Mouse (Mus musculus) midbrain, embryonic 11.5 days (tissue): ENCODE results near the gene Ugt1a6b. TPM values are rescaled to one million over a fixed set of nuclear protein-coding genes. Genes with fewer than 3 reads are reported as not detected.
A peak's percentile ranks its signal among the peaks of the same experiment; 100 is the strongest.

Source experiments
- ATAC-seq: fragments of 200-750 bp; cut with Nextera tagmentation; 2 replicates; pipeline ENCODE4 v1.8.0; 2017; ENCODE audit warnings: moderate TSS enrichment, moderate library complexity; ENCODE audit not compliant: low FRiP score
- DNase-seq: peaks from one replicate; pipeline ENCODE4 v3.0.0; 2015; ENCODE audit warnings: low spot score; ENCODE audit errors: missing footprints
- H3K27ac ChIP-seq: fragments of 300-500 bp; sonication (generic); 2 replicates; pipeline ENCODE4 v1.5.1; 2014; ENCODE audit warnings: low read depth, low read length
- H3K27me3 ChIP-seq: fragments of 300-500 bp; sonication (generic); 2 replicates; pipeline ENCODE4 v1.6.1; 2014; ENCODE audit warnings: mild to moderate bottlenecking, low read length, moderate library complexity, mixed read lengths; ENCODE audit not compliant: control insufficient read depth, insufficient read depth
- H3K36me3 ChIP-seq: fragments of 300-500 bp; sonication (generic); 2 replicates; pipeline ENCODE4 v1.6.1; 2014; ENCODE audit warnings: mild to moderate bottlenecking, low read length, moderate library complexity, mixed read lengths; ENCODE audit not compliant: control insufficient read depth, insufficient read depth
- H3K4me1 ChIP-seq: fragments of 300-500 bp; sonication (generic); 2 replicates; pipeline ENCODE4 v1.6.1; 2014; ENCODE audit warnings: low read length; ENCODE audit not compliant: control insufficient read depth, insufficient read depth
- H3K4me2 ChIP-seq: fragments of 300-500 bp; sonication (generic); 2 replicates; pipeline ENCODE4 v1.6.1; 2014; ENCODE audit warnings: mild to moderate bottlenecking, moderate library complexity
- H3K4me3 ChIP-seq: fragments of 300-500 bp; sonication (generic); 2 replicates; pipeline ENCODE4 v1.5.1; 2014; ENCODE audit warnings: low read depth, low read length
- H3K9ac ChIP-seq: fragments of 300-500 bp; sonication (generic); 2 replicates; pipeline ENCODE4 v1.6.1; 2014; ENCODE audit warnings: low read length
- H3K9me3 ChIP-seq: fragments of 300-500 bp; sonication (generic); 2 replicates; pipeline ENCODE4 v1.6.1; 2016; ENCODE audit warnings: low read length; ENCODE audit not compliant: control insufficient read depth
- WGBS: fragments of 180-500 bp; shearing (Covaris S2); extraction: QIAGEN DNeasy Blood & Tissue Kit; methylation state at CpG from one replicate; pipeline ENCODE4 v1.1.7; 2014; 5-methylcytosine and 5-hydroxymethylcytosine counted together
- polyA plus RNA-seq: library from polyadenylated mRNA; unstranded; fragments of >200 nt; fragmentation: Nextera tagmentation; extraction: Ambion mirVana; gene quantifications from 2 replicates; pipeline ENCODE4 v1.2.1, GENCODE M21; 2014

The Ugt1a6b gene
- polyA plus RNA-seq, 1 experiment from 2014 or later: not detected

DNA sequence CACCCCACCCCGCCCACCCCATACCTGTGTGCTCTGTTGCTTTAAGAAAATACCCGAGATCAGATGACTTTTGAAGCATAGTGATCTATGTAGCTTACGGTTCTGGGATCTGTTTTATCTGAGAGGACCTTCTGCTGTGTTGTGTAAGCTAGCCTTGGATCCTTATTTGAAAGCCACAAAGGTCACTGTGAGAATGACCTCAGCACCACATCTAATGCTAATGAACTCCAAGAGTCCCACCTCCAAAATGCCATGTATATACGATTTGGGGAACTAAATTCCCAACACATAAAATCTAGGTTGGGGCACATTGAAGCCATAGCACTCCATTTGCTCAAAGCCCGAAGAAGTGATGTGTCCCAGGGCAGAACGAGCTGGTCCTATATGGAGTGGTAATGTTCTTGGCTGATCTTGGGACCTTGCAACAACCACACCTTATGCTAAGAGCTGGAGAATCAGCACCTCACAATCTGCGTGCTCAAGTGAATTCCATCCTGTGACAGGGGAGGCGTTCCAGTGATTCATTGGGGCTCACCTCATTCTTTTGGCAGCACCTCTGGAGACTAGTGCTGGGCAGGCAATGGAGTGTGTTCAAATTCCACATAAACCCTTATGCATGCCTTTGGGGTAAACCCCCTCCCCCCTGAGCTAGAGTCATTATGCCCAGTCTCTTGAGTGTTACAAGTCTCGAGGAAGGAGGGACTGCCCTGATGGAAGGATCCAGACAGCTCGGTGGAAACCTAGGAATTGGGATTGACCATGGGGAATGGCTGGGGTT is 154.0 kb downstream of the Ugt1a6b start:
- no peak for DNase-seq
- Histone ChIP-seq H3K27ac (no peak overlapping the region), H3K9ac (no peak overlapping the region), H3K4me3 (no peak overlapping the region), H3K9me3 (peaks cover 77% of the 10 kb centered on the region), H3K4me2 (no peak overlapping the region), H3K27me3 (no peaks in the 10 kb centered on the region), H3K36me3 (peaks cover 13% of the 10 kb centered on the region), H3K4me1 (no peaks in the 10 kb centered on the region)
- no peak for ATAC-seq
- 82% methylated on average over 10 of the region's 10 CpGs for WGBS

DNA sequence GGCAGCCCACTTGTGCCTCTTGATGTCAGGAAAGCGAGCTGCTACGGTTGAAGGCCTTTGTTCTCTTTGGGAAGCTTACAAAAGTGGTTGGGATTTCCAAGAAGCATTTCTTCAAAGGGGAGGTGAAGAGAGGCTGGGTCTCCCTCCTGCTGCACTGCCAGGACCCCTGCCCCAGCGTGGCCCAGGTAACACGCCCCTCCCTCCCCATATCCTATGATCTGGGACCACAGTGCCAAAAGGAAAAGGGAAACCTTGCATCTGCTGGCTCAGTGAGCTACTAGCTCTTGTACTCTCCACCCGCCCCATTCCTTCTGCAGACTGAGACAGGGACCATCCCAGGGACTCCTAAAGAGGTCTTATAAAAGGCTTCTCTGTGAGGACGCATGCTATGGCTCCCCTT is 154.6 kb downstream of the Ugt1a6b start:
- Histone ChIP-seq H3K9me3 (peaks cover 71% of the 10 kb centered on the region), H3K4me2 (no peak overlapping the region), H3K9ac (no peak overlapping the region), H3K4me1 (no peaks in the 10 kb centered on the region), H3K4me3 (no peak overlapping the region), H3K27me3 (no peaks in the 10 kb centered on the region), H3K27ac (no peak overlapping the region), H3K36me3 (peaks cover 19% of the 10 kb centered on the region)
- DNase-seq (no peak), ATAC-seq (no peak)
- 80% methylated on average over 6 of the region's 6 CpGs for WGBS

DNA sequence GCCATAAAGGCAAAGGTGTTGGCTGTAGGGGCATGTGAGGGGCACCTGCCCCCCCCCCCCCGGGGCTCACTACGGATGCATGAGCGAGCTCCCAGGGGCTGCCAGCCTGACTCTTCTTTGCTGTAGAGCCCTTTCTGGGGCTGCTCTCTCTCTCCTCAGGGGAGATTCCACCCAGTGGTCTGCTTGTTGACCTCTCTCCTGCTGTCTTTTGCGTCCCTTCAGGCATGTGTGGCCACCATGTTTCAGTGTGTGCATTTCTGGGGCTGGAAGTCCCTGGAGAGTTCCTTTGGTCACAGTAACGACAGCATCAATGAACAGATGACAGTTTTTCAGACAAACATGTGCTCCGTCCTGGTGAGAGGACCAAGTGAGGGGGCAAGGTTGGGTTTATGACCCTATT is 155.3 kb downstream of the Ugt1a6b start:
- DNase-seq: no peak
- ATAC-seq: no peak
- Histone ChIP-seq H3K4me1 (no peaks in the 10 kb centered on the region), H3K9me3 (peaks cover 65% of the 10 kb centered on the region), H3K27me3 (no peaks in the 10 kb centered on the region), H3K4me2 (no peak overlapping the region), H3K9ac (no peak overlapping the region), H3K36me3 (peaks cover 26% of the 10 kb centered on the region), H3K4me3 (no peak overlapping the region), H3K27ac (no peak overlapping the region)
- 68% methylated on average over 6 of the region's 6 CpGs for WGBS

DNA sequence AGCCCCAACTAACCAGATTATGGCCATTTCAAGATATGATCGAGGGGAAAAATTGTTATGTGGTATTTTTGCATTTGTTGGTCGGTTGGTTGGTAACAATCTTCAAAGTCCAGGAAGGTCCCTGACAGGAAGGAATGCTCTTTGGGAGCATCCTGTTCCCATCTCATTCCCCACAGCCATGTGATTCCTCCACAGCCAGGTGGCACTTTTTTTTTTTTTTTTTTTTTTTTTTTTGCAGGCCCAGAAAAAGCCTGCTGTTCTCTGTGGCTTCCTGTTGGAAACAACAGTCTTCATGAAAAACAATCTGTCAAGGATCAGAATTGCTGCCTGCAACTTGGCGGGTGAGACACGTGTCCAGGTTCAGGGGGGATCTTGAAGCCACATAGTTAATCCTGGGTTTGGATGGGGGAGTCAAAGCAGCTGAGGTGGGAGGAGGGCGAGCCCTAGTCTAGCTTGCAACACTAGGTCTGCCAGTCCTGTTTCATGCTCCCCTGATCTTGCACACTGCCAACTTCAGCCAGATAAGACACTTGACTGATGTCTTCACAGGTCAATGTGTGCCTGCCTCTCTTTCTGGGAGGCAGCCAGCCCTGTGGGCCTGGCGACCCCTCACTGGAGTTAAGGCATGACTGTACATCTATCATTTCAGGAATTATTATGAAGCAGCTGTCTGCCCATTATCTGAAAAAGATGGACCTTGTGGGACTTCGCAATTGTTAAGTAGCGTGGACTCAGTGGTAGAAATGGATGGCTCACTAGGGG is 156.0 kb downstream of the Ugt1a6b start:
- Histone ChIP-seq H3K27me3 (no peaks in the 10 kb centered on the region), H3K4me2 (no peak overlapping the region), H3K4me1 (no peaks in the 10 kb centered on the region), H3K9ac (no peak overlapping the region), H3K36me3 (peaks cover 33% of the 10 kb centered on the region), H3K27ac (no peak overlapping the region), H3K9me3 (peaks cover 58% of the 10 kb centered on the region), H3K4me3 (no peak overlapping the region)
- DNase-seq (no peak), ATAC-seq (peak; percentile 6; the same call in 1 of the 2 replicates)
- WGBS: 82% methylated on average over 8 of the region's 8 CpGs

DNA sequence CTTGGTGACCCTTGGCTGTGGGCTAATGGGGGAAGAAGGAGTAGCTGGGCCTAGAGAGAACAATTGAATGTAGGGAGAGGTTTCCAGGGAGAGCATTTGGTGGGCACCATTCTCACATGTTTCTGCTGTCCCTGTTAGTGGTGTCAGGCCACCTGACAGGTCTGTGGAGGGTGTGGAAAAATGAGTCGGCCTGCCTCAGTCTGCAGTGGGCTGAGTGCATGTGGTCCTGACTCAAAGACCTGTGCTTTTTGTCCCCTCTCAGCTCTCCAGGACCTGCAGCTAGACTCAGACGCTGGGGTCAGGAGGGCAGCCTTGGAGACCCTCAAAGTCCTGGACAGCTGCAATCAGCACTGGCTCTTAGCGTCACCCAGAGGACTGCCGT is 156.6 kb downstream of the Ugt1a6b start:
- H3K27ac ChIP-seq: no peak overlapping the region
- 84% methylated on average over 4 of the region's 4 CpGs for WGBS
- peaks cover 38% of the 10 kb centered on the region for H3K36me3 ChIP-seq

DNA sequence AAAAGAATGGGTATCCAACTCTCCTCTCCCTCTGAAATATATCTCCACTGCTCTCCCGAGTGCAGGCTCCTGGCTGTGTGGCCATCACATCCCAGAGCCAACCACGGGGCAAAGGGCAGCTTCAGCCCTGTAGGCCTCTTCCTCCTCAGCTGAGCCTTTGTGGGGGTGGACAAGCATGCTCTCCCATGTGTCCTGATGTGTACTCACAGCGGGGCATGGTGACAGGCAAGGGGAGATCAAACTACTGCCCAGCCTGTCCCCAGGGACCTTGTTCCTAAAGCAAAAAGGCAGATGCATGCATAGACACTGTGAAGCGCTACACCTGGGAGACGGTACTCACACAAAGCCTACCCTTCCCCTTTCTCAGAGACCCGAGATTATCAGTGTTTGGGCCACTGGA is 157.1 kb downstream of the Ugt1a6b start:
- no peak overlapping the region for H3K27ac ChIP-seq
- H3K4me2 ChIP-seq: no peak overlapping the region
- no peak overlapping the region for H3K9ac ChIP-seq
- peaks cover 48% of the 10 kb centered on the region for H3K9me3 ChIP-seq
- WGBS: 82% methylated on average over 6 of the region's 6 CpGs
- H3K4me1 ChIP-seq: no peaks in the 10 kb centered on the region
- ATAC-seq: peak; percentile 19
- DNase-seq: no peak
- H3K4me3 ChIP-seq: no peak overlapping the region
- H3K36me3 ChIP-seq: peaks cover 43% of the 10 kb centered on the region
- H3K27me3 ChIP-seq: no peaks in the 10 kb centered on the region

More for the DNA sequence above, 156.6 kb downstream of the Ugt1a6b start:
- Histone ChIP-seq H3K4me3 (no peak overlapping the region), H3K4me1 (no peaks in the 10 kb centered on the region), H3K4me2 (no peak overlapping the region), H3K9me3 (peaks cover 52% of the 10 kb centered on the region), H3K27me3 (no peaks in the 10 kb centered on the region), H3K9ac (no peak overlapping the region)
- peak; percentile 5 for ATAC-seq
- DNase-seq: no peak

DNA sequence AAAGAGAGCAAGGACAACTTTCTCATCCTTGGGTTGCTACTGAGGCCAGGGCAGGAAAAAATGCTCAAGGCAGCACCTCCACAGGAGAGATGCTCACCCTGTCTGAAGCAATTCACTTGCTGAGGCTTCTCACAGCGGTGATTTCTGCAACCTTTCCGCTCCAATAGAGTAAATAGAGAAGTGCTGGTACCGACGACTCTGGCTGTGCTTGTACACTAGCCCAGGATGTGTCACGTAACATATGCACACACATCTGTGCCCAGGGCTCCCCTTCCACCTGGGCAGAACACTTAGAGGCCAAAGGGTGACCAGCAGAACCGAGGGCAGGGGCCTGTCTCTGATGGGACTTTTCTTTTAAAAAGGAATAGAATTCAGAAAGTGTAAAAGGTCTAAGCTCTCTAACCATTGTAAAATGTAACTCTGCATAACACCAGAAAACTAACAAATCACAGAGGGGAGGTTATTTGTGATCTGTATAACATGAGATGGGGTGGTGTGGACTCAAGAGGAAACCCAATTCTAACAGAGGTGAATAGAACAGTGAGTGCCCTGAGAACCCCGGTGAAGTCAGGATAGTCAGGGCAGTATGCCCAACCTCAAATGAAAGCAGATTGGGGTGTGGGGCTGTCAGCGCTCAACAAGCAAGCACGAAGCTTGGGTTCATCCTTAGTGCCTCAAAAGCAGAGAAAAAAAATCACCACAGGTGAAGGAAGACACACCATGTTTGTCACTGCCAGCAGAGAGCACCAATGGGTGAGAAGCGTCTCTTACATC is 157.7 kb downstream of the Ugt1a6b start:
- no peak for ATAC-seq
- Histone ChIP-seq H3K36me3 (peaks cover 50% of the 10 kb centered on the region), H3K4me3 (no peak overlapping the region), H3K27ac (no peak overlapping the region), H3K4me2 (no peak overlapping the region), H3K4me1 (no peaks in the 10 kb centered on the region), H3K9ac (no peak overlapping the region), H3K9me3 (peaks cover 45% of the 10 kb centered on the region), H3K27me3 (no peaks in the 10 kb centered on the region)
- WGBS: 85% methylated on average over 10 of the region's 10 CpGs
- DNase-seq: no peak

DNA sequence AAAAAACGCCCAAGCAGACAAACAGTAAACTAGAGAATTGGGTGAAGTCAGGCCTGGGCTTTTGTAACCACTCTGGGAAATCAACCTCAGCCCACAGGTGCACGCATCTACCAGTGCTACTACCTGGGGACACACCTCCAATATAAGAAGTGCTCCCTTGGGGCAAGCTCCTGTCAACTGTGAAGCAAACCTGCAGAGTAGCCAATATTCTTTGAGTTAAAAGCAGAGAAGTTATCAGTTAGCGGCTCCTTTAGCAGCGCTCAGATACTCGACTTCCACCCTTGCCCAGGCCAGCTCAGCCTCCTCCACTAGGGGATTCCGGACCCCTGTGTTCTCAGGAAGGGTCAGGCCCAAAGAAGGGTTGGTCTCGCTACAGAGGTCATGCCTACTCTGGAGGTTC is 158.7 kb downstream of the Ugt1a6b start:
- Histone ChIP-seq H3K4me2 (no peak overlapping the region), H3K36me3 (peaks cover 59% of the 10 kb centered on the region), H3K27ac (no peak overlapping the region), H3K27me3 (no peaks in the 10 kb centered on the region), H3K9ac (no peak overlapping the region), H3K9me3 (peaks cover 44% of the 10 kb centered on the region), H3K4me1 (no peaks in the 10 kb centered on the region), H3K4me3 (no peak overlapping the region)
- ATAC-seq (no peak), DNase-seq (no peak)
- WGBS: 86% methylated on average over 7 of the region's 7 CpGs

DNA sequence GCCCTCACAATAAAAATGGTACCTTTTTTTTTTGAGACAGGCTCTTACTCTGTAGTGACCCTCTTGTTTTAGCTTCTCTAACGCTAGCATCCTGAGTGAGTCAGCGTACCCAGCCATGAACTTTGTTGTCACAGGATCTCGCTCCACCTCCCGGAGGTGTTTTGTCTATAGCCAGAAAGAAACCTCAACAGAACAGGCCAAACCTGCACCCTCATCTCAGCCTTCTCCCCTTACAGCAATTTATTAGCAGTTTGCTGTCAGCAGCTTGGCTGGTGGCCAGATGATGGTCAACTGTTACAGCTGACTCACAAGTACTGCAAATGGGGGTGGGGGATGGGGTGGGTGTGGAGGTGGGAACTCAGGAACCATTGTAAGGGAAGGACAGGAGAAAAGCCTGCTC is 159.2 kb downstream of the Ugt1a6b start:
- 91% methylated on average over 4 of the region's 4 CpGs for WGBS

More for the DNA sequence above, 159.2 kb downstream of the Ugt1a6b start:
- peaks cover 65% of the 10 kb centered on the region for H3K36me3 ChIP-seq
- peaks cover 39% of the 10 kb centered on the region for H3K9me3 ChIP-seq
- no peaks in the 10 kb centered on the region for H3K27me3 ChIP-seq
- ATAC-seq (no peak), DNase-seq (no peak)
- H3K4me3 ChIP-seq: no peak overlapping the region
- H3K4me1 ChIP-seq: no peaks in the 10 kb centered on the region
- H3K27ac ChIP-seq: no peak overlapping the region
- H3K9ac ChIP-seq: no peak overlapping the region
- H3K4me2 ChIP-seq: no peak overlapping the region
